Mouse (Mus musculus): ENCODE results near the gene Gm609. TPM values are rescaled to one million over a fixed set of nuclear protein-coding genes. Genes with fewer than 3 reads are reported as not detected.

The Gm609 gene
- polyA plus RNA-seq, 2 experiments: 0.03 TPM; not detected in 1

GRCm38 (mm10) chr16:45378147-45378943 lies 114.4 kb downstream of the Gm609 start:
- H3K9me3 ChIP-seq (ENCODE audit: control insufficient read depth, low read length): no peaks in the 10 kb centered on the region
- H3K4me2 ChIP-seq (ENCODE audit: low read depth): no peak overlapping the region
- no peaks in the 10 kb centered on the region for H3K27me3 ChIP-seq (ENCODE audit: control insufficient read depth, insufficient read depth, low read length)
- H3K36me3 ChIP-seq (replicated peaks; ENCODE audit: control insufficient read depth, insufficient read depth, low read depth): no peaks in the 10 kb centered on the region
- H3K4me3 ChIP-seq (ENCODE audit: insufficient read depth in 1 of 2, low read depth in 2 of 2, low read length in 2 of 2): no peak overlapping the region
- DNase-seq (ENCODE audit: low read depth in 3 of 3, low spot score in 3 of 3) (no peak), ATAC-seq (ENCODE audit: insufficient read depth) (no peak)
- no peak overlapping the region for H3K27ac ChIP-seq
- WGBS (ENCODE audit: insufficient replicate concordance): 61% methylated on average over 5 of the region's 5 CpGs
- H3K9ac ChIP-seq (replicated peaks): no peak overlapping the region
- no peaks in the 10 kb centered on the region for H3K4me1 ChIP-seq (replicated peaks; ENCODE audit: control insufficient read depth in 2 of 2, insufficient read depth in 2 of 2, low read length in 1 of 2)
- TF ChIP-seq CTCF (IDR thresholded peaks at IDR 0.05; ENCODE audit: low read depth): no peak

DNA sequence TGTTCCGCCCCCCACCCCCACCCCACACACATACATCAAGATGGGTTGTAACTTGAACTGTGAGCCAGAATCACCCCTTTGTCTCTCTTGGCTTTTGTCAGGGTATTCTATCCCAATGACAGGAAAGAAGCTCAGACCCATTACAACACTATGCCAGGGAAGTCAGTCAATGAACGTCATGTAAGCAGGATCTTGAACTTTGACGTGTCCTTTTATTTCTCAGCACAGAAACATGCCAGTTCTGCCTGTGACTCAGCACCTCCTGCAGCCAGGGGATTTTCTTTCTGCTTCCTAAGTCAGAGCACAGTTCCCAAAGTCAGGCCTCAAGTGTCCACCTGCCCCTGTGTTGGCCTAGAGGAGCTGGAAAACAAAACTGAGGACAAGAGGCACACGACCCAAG lies 115.4 kb downstream of the Gm609 start:
- no peaks in the 10 kb centered on the region for H3K36me3 ChIP-seq (replicated peaks; ENCODE audit: control insufficient read depth, insufficient read depth, low read depth)
- no peak for DNase-seq (ENCODE audit: low read depth in 3 of 3, low spot score in 3 of 3)
- TF ChIP-seq EP300 (IDR thresholded peaks at IDR 0.05; ENCODE audit: low read depth): no peak
- TF ChIP-seq CTCF (IDR thresholded peaks at IDR 0.05; ENCODE audit: low read depth): no peak
- 60% methylated on average over 4 of the region's 4 CpGs for WGBS (ENCODE audit: insufficient replicate concordance)
- no peak overlapping the region for H3K27ac ChIP-seq
- no peak overlapping the region for H3K9ac ChIP-seq (replicated peaks)
- no peaks in the 10 kb centered on the region for H3K4me1 ChIP-seq (replicated peaks; ENCODE audit: control insufficient read depth in 2 of 2, insufficient read depth in 2 of 2, low read length in 1 of 2)
- no peaks in the 10 kb centered on the region for H3K9me3 ChIP-seq (ENCODE audit: control insufficient read depth, low read length)
- no peaks in the 10 kb centered on the region for H3K27me3 ChIP-seq (ENCODE audit: control insufficient read depth, insufficient read depth, low read length)
- no peak for ATAC-seq (ENCODE audit: insufficient read depth)
- H3K4me3 ChIP-seq (ENCODE audit: insufficient read depth in 1 of 2, low read depth in 2 of 2, low read length in 2 of 2): no peak overlapping the region
- no peak overlapping the region for H3K4me2 ChIP-seq (ENCODE audit: low read depth)

DNA sequence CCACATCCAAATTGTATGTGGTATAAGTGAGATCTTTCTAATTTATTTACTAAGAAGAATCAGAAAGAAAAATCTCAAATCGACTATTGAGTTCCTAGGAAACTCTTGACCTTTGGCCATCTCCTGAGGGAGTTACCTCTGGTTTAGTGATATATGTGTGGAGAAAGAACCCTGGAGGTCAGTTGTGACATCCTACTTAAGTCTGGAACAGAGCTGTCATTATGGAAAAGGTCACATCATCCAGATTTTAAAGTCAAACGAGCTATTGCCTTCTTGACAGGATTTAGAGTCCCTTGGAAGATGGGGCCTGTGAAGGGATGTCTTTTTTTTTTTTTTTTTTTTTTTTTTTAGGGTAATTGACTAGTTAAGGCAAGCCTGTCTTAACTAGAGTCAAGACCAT lies 116.0 kb downstream of the Gm609 start:
- Histone ChIP-seq H3K36me3 (replicated peaks; ENCODE audit: control insufficient read depth, insufficient read depth, low read depth) (no peaks in the 10 kb centered on the region), H3K4me2 (ENCODE audit: low read depth) (no peak overlapping the region), H3K4me3 (ENCODE audit: insufficient read depth in 1 of 2, low read depth in 2 of 2, low read length in 2 of 2) (no peak overlapping the region), H3K9me3 (ENCODE audit: control insufficient read depth, low read length) (no peaks in the 10 kb centered on the region), H3K9ac (replicated peaks) (no peak overlapping the region), H3K4me1 (replicated peaks; ENCODE audit: control insufficient read depth in 2 of 2, insufficient read depth in 2 of 2, low read length in 1 of 2) (no peaks in the 10 kb centered on the region), H3K27ac (no peak overlapping the region), H3K27me3 (ENCODE audit: control insufficient read depth, insufficient read depth, low read length) (no peaks in the 10 kb centered on the region)
- no peak for TF ChIP-seq EP300 (IDR thresholded peaks at IDR 0.05; ENCODE audit: low read depth)
- no peak for TF ChIP-seq CTCF (IDR thresholded peaks at IDR 0.05; ENCODE audit: low read depth)
- ATAC-seq (ENCODE audit: insufficient read depth): no peak
- WGBS (ENCODE audit: insufficient replicate concordance): 41% methylated on average over 2 of the region's 2 CpGs
- DNase-seq (ENCODE audit: low read depth in 3 of 3, low spot score in 3 of 3): no peak

DNA sequence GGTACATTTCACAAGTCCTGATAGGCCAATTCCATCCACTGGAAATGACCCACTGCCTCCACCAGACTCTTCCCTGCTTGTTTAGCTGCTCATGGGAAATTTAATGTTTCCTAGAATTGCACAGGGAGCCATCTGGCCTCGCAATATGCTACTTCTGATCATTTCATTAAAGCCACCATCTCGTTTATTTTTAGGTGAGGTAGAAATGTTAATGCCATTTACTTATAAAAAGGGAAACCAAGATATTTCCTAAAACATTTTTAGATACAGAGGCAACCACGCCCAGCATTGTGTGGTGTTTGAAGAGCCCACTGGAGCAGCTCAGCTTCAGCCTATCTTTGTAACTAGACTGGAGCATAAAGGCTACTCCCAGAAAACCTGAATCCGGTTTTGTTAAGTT lies 116.5 kb downstream of the Gm609 start:
- Histone ChIP-seq H3K9me3 (ENCODE audit: control insufficient read depth, low read length) (no peaks in the 10 kb centered on the region), H3K27me3 (ENCODE audit: control insufficient read depth, insufficient read depth, low read length) (no peaks in the 10 kb centered on the region), H3K36me3 (replicated peaks; ENCODE audit: control insufficient read depth, insufficient read depth, low read depth) (no peaks in the 10 kb centered on the region), H3K4me2 (ENCODE audit: low read depth) (no peak overlapping the region), H3K4me3 (ENCODE audit: insufficient read depth in 1 of 2, low read depth in 2 of 2, low read length in 2 of 2) (no peak overlapping the region), H3K9ac (replicated peaks) (no peak overlapping the region), H3K27ac (no peak overlapping the region), H3K4me1 (replicated peaks; ENCODE audit: control insufficient read depth in 2 of 2, insufficient read depth in 2 of 2, low read length in 1 of 2) (no peaks in the 10 kb centered on the region)
- no peak for TF ChIP-seq CTCF (IDR thresholded peaks at IDR 0.05; ENCODE audit: low read depth)
- TF ChIP-seq EP300 (IDR thresholded peaks at IDR 0.05; ENCODE audit: low read depth): no peak
- ATAC-seq (ENCODE audit: insufficient read depth) (no peak), DNase-seq (ENCODE audit: low read depth in 3 of 3, low spot score in 3 of 3) (no peak)
- WGBS (ENCODE audit: insufficient replicate concordance): 40% methylated on average over 4 of the region's 4 CpGs

DNA sequence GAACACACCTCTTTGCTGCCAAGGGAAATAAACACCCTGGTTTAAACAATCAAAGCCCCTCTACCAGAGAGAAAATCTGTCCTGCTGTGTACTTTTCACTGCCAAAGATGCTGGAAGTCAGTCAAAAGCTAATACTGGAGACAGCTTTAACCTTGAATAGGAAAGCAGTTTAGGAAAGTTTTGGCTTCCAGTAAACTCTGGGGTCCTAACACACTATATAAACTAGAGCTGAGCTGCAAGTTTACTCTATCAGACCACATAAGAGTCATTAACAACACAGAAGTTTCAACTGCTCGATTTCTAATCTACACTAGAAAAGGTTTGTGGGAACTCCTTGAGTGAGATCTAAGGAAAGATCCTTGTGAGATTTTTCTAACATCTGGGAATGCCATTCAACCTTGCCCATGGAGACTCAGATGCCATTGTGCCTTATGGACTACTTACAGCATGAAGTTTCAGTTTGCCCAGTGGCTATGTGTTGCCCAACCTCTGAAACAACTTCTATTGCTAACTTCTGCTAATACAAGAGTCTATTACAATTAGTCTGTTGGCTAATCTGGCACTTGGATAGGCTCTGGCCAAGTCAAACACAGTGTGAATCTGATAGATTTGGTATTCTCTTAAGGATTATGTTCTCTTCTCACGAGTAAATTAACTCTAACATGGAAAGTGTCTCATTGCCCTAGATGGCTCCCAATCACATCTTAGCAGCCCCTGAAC lies 117.1 kb downstream of the Gm609 start:
- H3K36me3 ChIP-seq (replicated peaks; ENCODE audit: control insufficient read depth, insufficient read depth, low read depth): no peaks in the 10 kb centered on the region
- ATAC-seq (ENCODE audit: insufficient read depth) (no peak), DNase-seq (ENCODE audit: low read depth in 3 of 3, low spot score in 3 of 3) (no peak)
- WGBS (ENCODE audit: insufficient replicate concordance): 36% methylated on average over 2 of the region's 2 CpGs
- H3K9me3 ChIP-seq (ENCODE audit: control insufficient read depth, low read length): no peaks in the 10 kb centered on the region
- no peaks in the 10 kb centered on the region for H3K27me3 ChIP-seq (ENCODE audit: control insufficient read depth, insufficient read depth, low read length)
- no peak overlapping the region for H3K9ac ChIP-seq (replicated peaks)
- no peak overlapping the region for H3K4me3 ChIP-seq (ENCODE audit: insufficient read depth in 1 of 2, low read depth in 2 of 2, low read length in 2 of 2)
- H3K4me2 ChIP-seq (ENCODE audit: low read depth): no peak overlapping the region
- H3K27ac ChIP-seq: no peak overlapping the region
- no peak for TF ChIP-seq EP300 (IDR thresholded peaks at IDR 0.05; ENCODE audit: low read depth)
- TF ChIP-seq CTCF (IDR thresholded peaks at IDR 0.05; ENCODE audit: low read depth): no peak
- no peaks in the 10 kb centered on the region for H3K4me1 ChIP-seq (replicated peaks; ENCODE audit: control insufficient read depth in 2 of 2, insufficient read depth in 2 of 2, low read length in 1 of 2)
